Mouse (Mus musculus): ENCODE data around the gene Stx8.

- TF ChIP-seq CTCF (IDR thresholded peaks at IDR 0.05; ENCODE audit: control insufficient read depth, insufficient read depth, insufficient read length) (no peak), FOSL1 (IDR thresholded peaks at IDR 0.05; ENCODE audit: insufficient read depth, low read length, poor library complexity, severe bottlenecking) (no peak)
These were observed 229.7 kb downstream of the Stx8 start for GRCm38 (mm10) chr11:68195693-68196176.
